Mouse (Mus musculus) liver, postnatal 0 days (tissue): ENCODE measurements around the gene Ankrd13b. TPM values are rescaled to one million over a fixed set of nuclear protein-coding genes. Genes with fewer than 3 reads are reported as not detected.

Experiments used
- ATAC-seq: fragments of 200-750 bp; cut with Nextera tagmentation; 2 replicates; pipeline ENCODE4 v1.8.0; 2017; ENCODE audit warnings: mild to moderate bottlenecking, moderate library complexity
- DNase-seq: peaks from one replicate; pipeline ENCODE4 v3.0.0-alpha.2; 2016
- H3K27ac ChIP-seq: fragments of 300-500 bp; sonication (generic); 2 replicates; pipeline ENCODE4 v1.5.1; 2014; ENCODE audit warnings: antibody characterized with exemption, moderate library complexity, mild to moderate bottlenecking, low read depth
- H3K27me3 ChIP-seq: fragments of 300-500 bp; sonication (generic); 2 replicates; pipeline ENCODE4 v1.6.1; 2014; ENCODE audit warnings: low read length, control low read depth, mixed read lengths; ENCODE audit not compliant: insufficient read depth
- H3K36me3 ChIP-seq: fragments of 300-500 bp; sonication (generic); replicated peaks from 2 replicates; pipeline ENCODE4 v1.6.1; 2014; ENCODE audit warnings: mild to moderate bottlenecking, control low read depth, low read length, moderate library complexity, mixed read lengths; ENCODE audit not compliant: insufficient read depth
- H3K4me1 ChIP-seq: fragments of 300-500 bp; sonication (generic); 2 replicates; pipeline ENCODE4 v1.6.1; 2014; ENCODE audit warnings: antibody characterized with exemption, mild to moderate bottlenecking, control low read depth; ENCODE audit not compliant: insufficient read depth
- H3K4me2 ChIP-seq: fragments of 300-500 bp; sonication (generic); 2 replicates; pipeline ENCODE4 v1.6.1; 2014; ENCODE audit warnings: low read depth, mild to moderate bottlenecking, low read length, moderate library complexity, mixed read lengths
- H3K4me3 ChIP-seq: fragments of 300-500 bp; sonication (generic); 2 replicates; pipeline ENCODE4 v1.5.1; 2014; ENCODE audit warnings: low read depth, low read length
- H3K9ac ChIP-seq: fragments of 300-500 bp; sonication (generic); replicated peaks from 2 replicates; pipeline ENCODE4 v1.6.1; 2014; ENCODE audit warnings: mild to moderate bottlenecking, moderate library complexity
- H3K9me3 ChIP-seq: fragments of 300-500 bp; sonication (generic); 2 replicates; pipeline ENCODE4 v1.6.1; 2016; ENCODE audit warnings: mild to moderate bottlenecking, control low read depth, low read length, mixed read lengths
- CTCF ChIP-seq: sonication (generic); IDR thresholded peaks from 2 replicates; pipeline ENCODE4 v1.5.1; 2016; ENCODE audit warnings: antibody characterized with exemption, low read depth
- EP300 ChIP-seq: IDR thresholded peaks from 2 replicates; pipeline ENCODE4 v1.6.1; 2016; ENCODE audit warnings: antibody characterized with exemption, low read depth, mild to moderate bottlenecking
- WGBS: fragments of 180-500 bp; shearing (Covaris S2); extraction: QIAGEN DNeasy Blood & Tissue Kit; methylation state at CpG from one replicate; pipeline ENCODE4 v1.1.7; 2014; ENCODE audit not compliant: insufficient replicate concordance; 5-methylcytosine and 5-hydroxymethylcytosine counted together
- polyA plus RNA-seq: library from polyadenylated mRNA; unstranded; fragments of >200 nt; fragmentation: Nextera tagmentation; extraction: Ambion mirVana; gene quantifications from 2 replicates; pipeline ENCODE4 v1.2.1, GENCODE M21; 2015

The Ankrd13b gene
- polyA plus RNA-seq, 1 experiment from 2014 or later = 0.53 TPM

GRCm38 (mm10) chr11:77428446-77428845, 61.0 kb downstream of the Ankrd13b start:
- DNase-seq (no peak), ATAC-seq (no peak)
- Histone ChIP-seq H3K27ac (no peak overlapping the region), H3K9me3 (no peaks in the 10 kb centered on the region), H3K36me3 (peaks cover 30% of the 10 kb centered on the region), H3K4me3 (no peak overlapping the region), H3K27me3 (no peaks in the 10 kb centered on the region), H3K9ac (no peak overlapping the region), H3K4me2 (no peak overlapping the region), H3K4me1 (no peaks in the 10 kb centered on the region)
- TF ChIP-seq CTCF = no peak
- no peak for TF ChIP-seq EP300
- 73% methylated on average over 1 of the region's 1 CpGs for WGBS

DNA sequence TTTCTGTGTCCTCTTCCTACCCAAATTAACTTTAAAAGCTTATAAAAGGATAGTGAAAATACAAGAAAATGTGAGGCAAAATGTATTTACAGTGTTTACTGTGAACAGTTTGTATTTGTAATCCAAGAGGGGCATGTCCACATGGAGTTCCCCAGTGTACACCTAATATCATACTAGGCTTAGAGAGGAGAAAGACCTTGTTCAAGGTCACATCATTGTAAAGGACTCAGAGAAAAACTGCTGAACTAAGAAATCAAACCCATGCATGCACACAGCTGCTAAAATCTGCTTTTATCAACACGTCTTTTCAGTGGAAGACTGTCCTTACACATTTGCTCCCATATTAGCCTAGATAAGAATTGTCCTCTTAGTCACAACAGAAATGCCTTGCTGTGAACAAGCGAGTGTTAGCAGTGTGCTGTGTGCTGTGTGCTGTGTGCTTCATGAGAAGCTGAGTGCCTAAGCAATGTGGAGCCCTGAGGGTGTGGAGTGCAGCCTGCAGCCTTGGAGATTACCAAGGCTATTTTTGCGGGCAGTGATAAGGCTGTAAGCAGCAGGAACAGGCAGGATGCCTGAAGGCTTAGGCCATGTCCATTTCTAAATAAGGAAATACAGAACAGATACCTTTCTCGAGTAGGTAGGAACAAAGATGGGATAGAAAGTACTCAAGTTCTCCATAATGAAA, 66.2 kb downstream of the Ankrd13b start:
- TF ChIP-seq CTCF = no peak
- peak; percentile 40; the same call in 1 of the 2 replicates for TF ChIP-seq EP300
- Histone ChIP-seq H3K27me3 (no peaks in the 10 kb centered on the region), H3K4me3 (no peak overlapping the region), H3K4me1 (no peaks in the 10 kb centered on the region), H3K4me2 (no peak overlapping the region), H3K27ac (0 out of 2 replicates have a peak overlapping the region, but pooled peaks have one; percentile 9), H3K9me3 (no peaks in the 10 kb centered on the region), H3K36me3 (peaks cover 23% of the 10 kb centered on the region), H3K9ac (no peak overlapping the region)
- peak; percentile 23 for DNase-seq
- peak; percentile 96 for ATAC-seq
- WGBS = 39% methylated on average over 4 of the region's 4 CpGs

Other genes starting within 250 kb of the Ankrd13b start
- gene Coro6, start 27.3 kb downstream of the Ankrd13b start, polyA plus RNA-seq = 0.05 and 0.38 TPM in 2 replicates
- gene Git1, start 3.9 kb upstream of the Ankrd13b start, polyA plus RNA-seq = 2.1 and 2.5 TPM in 2 replicates
- 16.2 and 18.5 TPM in 2 replicates for gene Abhd15, start 25.4 kb upstream of the Ankrd13b start, polyA plus RNA-seq
- 4.8 and 5.4 TPM in 2 replicates for gene Trp53i13, start 26.3 kb upstream of the Ankrd13b start, polyA plus RNA-seq
- gene Gm10392, start 29.5 kb upstream of the Ankrd13b start, polyA plus RNA-seq = 0.18 and 0.28 TPM in 2 replicates
- 4.8 and 5.0 TPM in 2 replicates for gene Taok1, start 118.1 kb upstream of the Ankrd13b start, polyA plus RNA-seq
- gene Nufip2, start 196.5 kb upstream of the Ankrd13b start, polyA plus RNA-seq = 2.0 and 2.4 TPM in 2 replicates
- not detected in 2 replicates for gene Cryba1, start 235.6 kb upstream of the Ankrd13b start, polyA plus RNA-seq